Mouse (Mus musculus) cerebellum, adult 2 months (tissue): ENCODE data around the gene Fam114a1. TPM values are rescaled to one million over a fixed set of nuclear protein-coding genes. Genes with fewer than 3 reads are reported as not detected.

Experiments
- DNase-seq, 2 experiments: peaks; one replicate each; pipeline ENCODE4 v3.0.0; 2021
- H3K27ac ChIP-seq: fragments of 200-500 bp; 2 replicates; pipeline ENCODE4 v1.5.1; 2012; ENCODE audit warnings: low read length, control low read depth, inconsistent platforms; ENCODE audit not compliant: insufficient read depth
- H3K27me3 ChIP-seq: fragments of 200-500 bp; 2 replicates; pipeline ENCODE4 v1.6.1; 2012; ENCODE audit warnings: inconsistent platforms, mild to moderate bottlenecking, low read length, moderate library complexity; ENCODE audit not compliant: control insufficient read depth, insufficient read depth
- H3K4me1 ChIP-seq: fragments of 200-500 bp; 2 replicates; pipeline ENCODE4 v1.6.1; 2011; ENCODE audit warnings: low read length; ENCODE audit not compliant: control insufficient read depth, insufficient read depth
- H3K4me3 ChIP-seq: fragments of 200-500 bp; replicated peaks from 2 replicates; pipeline ENCODE3; 2011; ENCODE audit warnings: mild to moderate bottlenecking, low read depth, low read length, control low read depth; ENCODE audit not compliant: insufficient read depth
- CTCF ChIP-seq: fragments of 200-500 bp; IDR thresholded peaks from 2 replicates; pipeline ENCODE4 v1.5.1; 2011; ENCODE audit warnings: low read depth, mild to moderate bottlenecking, control low read depth, low read length, moderate library complexity, borderline replicate concordance; ENCODE audit not compliant: insufficient read depth
- POLR2A ChIP-seq: fragments of 200-500 bp; IDR thresholded peaks from 2 replicates; pipeline ENCODE4 v1.6.1; 2011; ENCODE audit warnings: low read length, control low read depth, borderline replicate concordance; ENCODE audit not compliant: insufficient read depth
- WGBS: fragments of 180-500 bp; shearing (Covaris S2); methylation state at CpG from one replicate; pipeline ENCODE4 v1.1.7; 2018; 5-methylcytosine and 5-hydroxymethylcytosine counted together
- polyA plus RNA-seq: library from polyadenylated mRNA; depleted of rRNA; stranded (reverse); fragments of >200 nt; gene quantifications from 2 replicates; pipeline ENCODE4 v1.2.3, GENCODE M21; 2012

Gene Fam114a1
- polyA plus RNA-seq, 1 experiment: 3.7 TPM

- WGBS: 78% methylated on average over 3 of the region's 3 CpGs
- TF ChIP-seq POLR2A (no peak), CTCF (no peak)
- peaks cover 2% of the 10 kb centered on the region for H3K4me1 ChIP-seq
- no peak overlapping the region for H3K4me3 ChIP-seq
- no peaks in the 10 kb centered on the region for H3K27me3 ChIP-seq
- no peak overlapping the region for H3K27ac ChIP-seq
- DNase-seq: no peak
Observed at GRCm38 (mm10) chr5:65015508-65015907, 45.6 kb downstream of the Fam114a1 start.

- no peaks in the 10 kb centered on the region for H3K27me3 ChIP-seq
- peaks cover 2% of the 10 kb centered on the region for H3K4me1 ChIP-seq
- H3K4me3 ChIP-seq: no peak overlapping the region
- no peak overlapping the region for H3K27ac ChIP-seq
- DNase-seq: no peak
- WGBS: 81% methylated on average over 8 of the region's 8 CpGs
- TF ChIP-seq CTCF (no peak), POLR2A (no peak)
Observed at GRCm38 (mm10) chr5:65019109-65019508, 49.2 kb downstream of the Fam114a1 start.

- Histone ChIP-seq H3K27me3 (no peaks in the 10 kb centered on the region), H3K4me3 (no peak overlapping the region), H3K4me1 (peaks cover 2% of the 10 kb centered on the region), H3K27ac (no peak overlapping the region)
- no peak for TF ChIP-seq POLR2A
- TF ChIP-seq CTCF: peak; percentile 30; the same call in 1 of the 2 replicates
- 5% methylated on average over 7 of the region's 7 CpGs for WGBS
- peak; percentile 87 to 97 for DNase-seq
Observed at GRCm38 (mm10) chr5:65019823-65020222, 50.0 kb downstream of the Fam114a1 start.

- no peak overlapping the region for H3K4me3 ChIP-seq
- no peak for TF ChIP-seq POLR2A
- TF ChIP-seq CTCF: no peak
- WGBS: 95% methylated on average over 4 of the region's 4 CpGs
- H3K27me3 ChIP-seq: no peaks in the 10 kb centered on the region
- peaks cover 2% of the 10 kb centered on the region for H3K4me1 ChIP-seq
- H3K27ac ChIP-seq: no peak overlapping the region
- DNase-seq: no peak
Observed at GRCm38 (mm10) chr5:65022006-65022405, 52.1 kb downstream of the Fam114a1 start.

GRCm38 (mm10) chr5:65024641-65025040 lies 54.8 kb downstream of the Fam114a1 start:
- Histone ChIP-seq H3K4me3 (no peak overlapping the region), H3K27ac (no peak overlapping the region), H3K4me1 (no peaks in the 10 kb centered on the region; the same call in none of the 2 replicates), H3K27me3 (no peaks in the 10 kb centered on the region)
- WGBS: 94% methylated on average over 2 of the region's 2 CpGs
- DNase-seq: no peak
- TF ChIP-seq CTCF (no peak), POLR2A (no peak)

GRCm38 (mm10) chr5:65025916-65026315 lies 56.0 kb downstream of the Fam114a1 start:
- Histone ChIP-seq H3K27me3 (no peaks in the 10 kb centered on the region), H3K4me1 (no peaks in the 10 kb centered on the region), H3K27ac (no peak overlapping the region), H3K4me3 (no peak overlapping the region)
- TF ChIP-seq POLR2A (no peak), CTCF (no peak)
- DNase-seq: no peak
- 66% methylated on average over 6 of the region's 6 CpGs for WGBS

GRCm38 (mm10) chr5:65026776-65027175 lies 56.9 kb downstream of the Fam114a1 start:
- Histone ChIP-seq H3K4me3 (no peak overlapping the region), H3K27ac (no peak overlapping the region), H3K27me3 (no peaks in the 10 kb centered on the region), H3K4me1 (no peaks in the 10 kb centered on the region)
- DNase-seq: peak in 1 of 2 experiments; percentile 30
- WGBS: 42% methylated on average over 9 of the region's 9 CpGs
- no peak for TF ChIP-seq CTCF
- no peak for TF ChIP-seq POLR2A

- no peak for TF ChIP-seq POLR2A
- TF ChIP-seq CTCF: no peak
- no peaks in the 10 kb centered on the region for H3K4me1 ChIP-seq
- WGBS: 61% methylated on average over 9 of the region's 9 CpGs
- no peak overlapping the region for H3K4me3 ChIP-seq
- DNase-seq: no peak
- H3K27me3 ChIP-seq: no peaks in the 10 kb centered on the region
- no peak overlapping the region for H3K27ac ChIP-seq
Observed at GRCm38 (mm10) chr5:65028019-65028418, 58.1 kb downstream of the Fam114a1 start.

GRCm38 (mm10) chr5:65036597-65036996 lies 66.7 kb downstream of the Fam114a1 start:
- DNase-seq: peak; percentile 61 to 71
- WGBS: 8% methylated on average over 13 of the region's 13 CpGs

More at GRCm38 (mm10) chr5:65036597-65036996, 66.7 kb downstream of the Fam114a1 start:
- H3K4me1 ChIP-seq: peaks cover 7% of the 10 kb centered on the region
- no peak overlapping the region for H3K4me3 ChIP-seq
- no peaks in the 10 kb centered on the region for H3K27me3 ChIP-seq
- no peak overlapping the region for H3K27ac ChIP-seq
- TF ChIP-seq CTCF (no peak), POLR2A (no peak)
